Mouse (Mus musculus) megakaryocyte, adult 5-6 weeks (primary cell): ENCODE measurements around the gene Prtn3. TPM values are rescaled to one million over a fixed set of nuclear protein-coding genes. Genes with fewer than 3 reads are reported as not detected.
A peak's percentile ranks its signal among the peaks of the same experiment; 100 is the strongest.

Experiments
- ATAC-seq: 2 replicates; pipeline ENCODE4 v1.8.0; 2016; ENCODE audit warnings: mild to moderate bottlenecking, inconsistent platforms; ENCODE audit not compliant: poor library complexity, severe bottlenecking
- total RNA-seq, 2 experiments: library from RNA; stranded (forward) in 1 of 2; stranded (reverse) in 1 of 2; fragments of 153-499, 151-499 nt in 1 of 2; fragments of 221-1000, 200-1000 nt in 1 of 2; gene quantifications; 2 replicates each; pipeline versions ENCODE4 v1.2.3 to v1.2.4; 2015 to 2017

Gene Prtn3
- total RNA-seq, 2 experiments from 2014 or later = 92.6 to 372 TPM

- ATAC-seq = peak; percentile 2
Observed at GRCm38 (mm10) chr10:79854801-79855541, 19.3 kb upstream of the Prtn3 start.

GRCm38 (mm10) chr10:79855558-79856184 is 18.6 kb upstream of the Prtn3 start:
- no peak for ATAC-seq

- ATAC-seq = no peak
Observed at GRCm38 (mm10) chr10:79856280-79856679, 18.0 kb upstream of the Prtn3 start.

- no peak for ATAC-seq
Observed at GRCm38 (mm10) chr10:79856704-79857451, 17.4 kb upstream of the Prtn3 start.

GRCm38 (mm10) chr10:79857452-79857811 is 16.8 kb upstream of the Prtn3 start:
- no peak for ATAC-seq

GRCm38 (mm10) chr10:79857894-79858293 is 16.4 kb upstream of the Prtn3 start:
- no peak for ATAC-seq

GRCm38 (mm10) chr10:79858416-79859074 is 15.7 kb upstream of the Prtn3 start:
- no peak for ATAC-seq

GRCm38 (mm10) chr10:79859116-79859515 is 15.2 kb upstream of the Prtn3 start:
- no peak for ATAC-seq

- ATAC-seq = no peak
Observed at GRCm38 (mm10) chr10:79860079-79860911, 14.0 kb upstream of the Prtn3 start.

GRCm38 (mm10) chr10:79861230-79862048 is 12.8 kb upstream of the Prtn3 start:
- no peak for ATAC-seq

GRCm38 (mm10) chr10:79862049-79862788 is 12.1 kb upstream of the Prtn3 start:
- no peak for ATAC-seq

- no peak for ATAC-seq
Observed at GRCm38 (mm10) chr10:79862925-79863324, 11.4 kb upstream of the Prtn3 start.

GRCm38 (mm10) chr10:79864351-79865188 is 9.7 kb upstream of the Prtn3 start:
- ATAC-seq = no peak

GRCm38 (mm10) chr10:79865189-79865601 is 9.1 kb upstream of the Prtn3 start:
- no peak for ATAC-seq

GRCm38 (mm10) chr10:79865801-79866295 is 8.4 kb upstream of the Prtn3 start:
- ATAC-seq = peak; percentile 63

GRCm38 (mm10) chr10:79866601-79867000 is 7.7 kb upstream of the Prtn3 start:
- no peak for ATAC-seq

GRCm38 (mm10) chr10:79871845-79872244 is 2.4 kb upstream of the Prtn3 start:
- ATAC-seq = no peak

GRCm38 (mm10) chr10:79872862-79873261 is 1.4 kb upstream of the Prtn3 start:
- ATAC-seq = no peak
